Mouse (Mus musculus): Measurements from ENCODE around the gene Gsn. TPM values are rescaled to one million over a fixed set of nuclear protein-coding genes. Genes with fewer than 3 reads are reported as not detected.
A peak's percentile ranks its signal among the peaks of the same experiment; 100 is the strongest.

The Gsn gene
- polyA plus RNA-seq, 1 experiment from 2014 or later = 18.0 TPM

DNA sequence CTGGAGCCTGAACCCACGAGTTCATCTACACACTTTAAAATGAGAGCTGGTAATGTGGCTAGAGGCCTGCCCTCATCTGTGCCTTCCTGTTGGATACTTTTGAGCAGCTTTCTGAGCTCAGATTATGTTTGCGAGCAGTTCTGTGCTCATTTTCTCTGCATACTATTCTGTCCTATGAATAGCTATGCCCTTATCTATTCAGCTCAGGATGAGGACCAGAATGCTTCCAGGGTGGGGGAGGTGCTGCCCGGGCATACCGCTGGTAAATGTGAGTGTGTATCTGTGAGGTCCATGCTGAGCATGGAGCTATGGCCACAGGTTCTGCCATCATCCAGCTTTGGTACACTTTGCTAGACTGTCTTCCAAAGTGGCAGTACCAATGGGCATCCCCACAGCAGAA is 61.4 kb downstream of the Gsn start:
- Histone ChIP-seq H3K27ac (no peak overlapping the region), H3K27me3 (no peaks in the 10 kb centered on the region), H3K36me3 (no peaks in the 10 kb centered on the region), H3K4me2 (replicated peaks) (no peak overlapping the region), H3K9me3 (no peaks in the 10 kb centered on the region), H3K4me1 (replicated peaks) (peaks cover 6% of the 10 kb centered on the region; the same call in 1 of the 2 replicates), H3K4me3 (replicated peaks) (no peak overlapping the region), H3K9ac (replicated peaks) (no peak overlapping the region)
- ATAC-seq = no peak
- 85% methylated on average over 4 of the region's 4 CpGs for WGBS

DNA sequence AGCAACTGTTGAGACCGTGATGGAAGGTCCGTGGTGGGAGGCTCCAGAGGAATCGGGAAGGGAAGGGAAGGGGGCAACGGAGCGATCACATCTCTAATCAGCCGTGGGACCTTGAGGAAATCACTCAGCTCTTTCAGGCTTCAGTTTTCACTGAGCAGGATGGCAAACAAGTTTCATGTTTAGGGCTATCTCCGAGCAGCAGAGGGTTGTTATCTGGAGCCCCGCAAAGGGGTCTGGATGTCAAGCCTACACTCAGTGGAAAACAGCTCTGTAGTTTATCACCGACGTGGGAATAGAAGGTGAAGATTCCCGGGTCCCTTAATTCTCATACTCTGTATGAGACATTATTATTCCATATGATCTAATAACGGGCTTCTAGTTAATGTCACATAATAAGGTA is 62.2 kb downstream of the Gsn start:
- no peak for ATAC-seq
- peaks cover 9% of the 10 kb centered on the region; the same call in 1 of the 2 replicates for H3K4me1 ChIP-seq (replicated peaks)
- H3K4me3 ChIP-seq (replicated peaks) = no peak overlapping the region
- H3K27ac ChIP-seq = no peak overlapping the region
- no peaks in the 10 kb centered on the region for H3K36me3 ChIP-seq
- no peak overlapping the region for H3K9ac ChIP-seq (replicated peaks)
- H3K27me3 ChIP-seq = peaks cover 2% of the 10 kb centered on the region; the same call in 1 of the 2 replicates
- WGBS = 86% methylated on average over 12 of the region's 12 CpGs
- no peak overlapping the region for H3K4me2 ChIP-seq (replicated peaks)
- H3K9me3 ChIP-seq = no peaks in the 10 kb centered on the region

DNA sequence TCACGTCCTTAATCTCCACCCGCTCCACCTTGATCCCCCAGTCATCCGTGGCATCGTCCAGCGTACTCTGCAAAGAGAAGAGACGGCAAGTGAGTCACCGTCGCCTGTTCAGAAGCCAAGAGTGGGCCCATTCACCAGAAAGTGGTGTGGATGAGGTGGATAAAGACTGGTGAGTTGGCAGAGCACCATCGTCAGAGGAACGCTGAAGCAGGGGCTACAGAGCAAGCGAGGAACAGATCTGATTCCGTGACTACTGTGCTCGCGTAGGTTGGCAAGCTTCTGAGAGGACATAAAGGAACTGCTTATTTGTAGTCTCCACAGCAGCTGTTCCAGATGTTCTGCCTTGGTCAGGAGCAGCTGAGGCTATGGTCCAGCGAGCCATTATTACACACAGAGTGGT is 64.2 kb downstream of the Gsn start:
- H3K4me3 ChIP-seq (replicated peaks) = no peak overlapping the region
- peaks cover 9% of the 10 kb centered on the region; the same call in 1 of the 2 replicates for H3K4me1 ChIP-seq (replicated peaks)
- H3K36me3 ChIP-seq = no peaks in the 10 kb centered on the region
- no peak overlapping the region for H3K9ac ChIP-seq (replicated peaks)
- ATAC-seq = no peak
- no peak overlapping the region for H3K4me2 ChIP-seq (replicated peaks)
- H3K9me3 ChIP-seq = no peaks in the 10 kb centered on the region
- no peak overlapping the region for H3K27ac ChIP-seq
- H3K27me3 ChIP-seq = peaks cover 11% of the 10 kb centered on the region; the same call in 1 of the 2 replicates
- WGBS = 92% methylated on average over 15 of the region's 15 CpGs

DNA sequence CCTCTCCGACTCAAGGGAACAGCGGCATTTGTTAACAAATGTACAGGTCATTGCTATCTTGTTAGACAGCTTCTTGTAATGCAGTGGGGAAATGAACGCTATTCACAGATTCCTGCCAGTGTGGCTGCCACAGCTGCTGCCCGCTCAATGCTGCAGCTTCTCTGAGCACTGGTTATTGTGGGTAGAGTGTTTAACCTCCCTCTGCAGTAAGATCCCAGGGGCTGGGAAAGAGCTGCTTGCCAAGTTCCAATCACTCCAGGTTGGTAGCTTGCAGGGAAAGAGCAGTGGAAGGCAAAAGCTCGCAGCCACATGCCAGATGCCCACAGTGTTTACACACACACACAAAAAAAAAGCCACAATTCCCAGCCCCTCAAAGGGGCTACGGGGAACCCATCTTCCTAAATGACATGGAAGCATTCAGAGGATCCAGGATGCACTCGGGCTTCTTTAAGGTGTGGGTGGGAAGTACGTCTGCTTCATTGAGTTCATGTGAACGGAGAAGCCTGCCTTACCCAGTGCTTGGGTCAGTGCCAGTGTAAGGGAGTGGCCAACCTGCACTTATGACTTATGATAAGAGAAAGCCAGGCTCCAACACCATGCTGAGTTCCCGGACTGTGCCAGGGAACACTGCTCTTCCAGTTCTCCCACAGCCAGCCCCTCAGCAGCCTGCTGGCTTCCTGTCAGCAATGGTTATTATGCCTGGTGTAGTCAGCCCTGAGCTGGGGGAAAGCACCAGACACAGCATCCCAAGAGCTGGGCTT is 66.4 kb downstream of the Gsn start:
- no peak overlapping the region for H3K4me2 ChIP-seq (replicated peaks)
- H3K27ac ChIP-seq = peak overlapping the region; percentile 32; the same call in 1 of the 2 replicates
- peaks cover 16% of the 10 kb centered on the region for H3K4me1 ChIP-seq (replicated peaks)
- no peak overlapping the region for H3K9ac ChIP-seq (replicated peaks)
- peaks cover 24% of the 10 kb centered on the region for H3K27me3 ChIP-seq
- ATAC-seq = no peak
- H3K4me3 ChIP-seq (replicated peaks) = no peak overlapping the region
- WGBS = 72% methylated on average over 10 of the region's 10 CpGs
- no peaks in the 10 kb centered on the region for H3K36me3 ChIP-seq
- H3K9me3 ChIP-seq = no peaks in the 10 kb centered on the region

DNA sequence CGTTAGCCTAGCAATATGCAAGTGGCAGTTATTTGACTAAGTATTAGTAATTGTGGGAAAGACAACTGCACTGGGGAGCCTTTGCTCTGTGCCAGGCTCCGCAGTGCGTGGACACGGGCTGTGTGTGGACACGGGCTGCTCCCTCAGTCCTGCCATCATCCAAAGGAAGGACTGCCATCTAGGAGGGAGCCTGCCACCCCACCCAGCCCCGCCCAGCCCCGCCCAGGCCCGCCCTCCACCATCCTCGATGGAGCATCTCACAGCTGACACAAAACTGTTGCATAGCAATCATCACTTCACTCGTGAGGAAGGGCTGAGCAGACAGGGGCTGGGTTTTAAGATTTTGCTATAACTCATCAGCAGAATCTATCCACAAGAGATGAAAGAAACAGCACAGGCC is 69.8 kb downstream of the Gsn start:
- no peak overlapping the region for H3K4me3 ChIP-seq (replicated peaks)
- H3K4me2 ChIP-seq (replicated peaks) = no peak overlapping the region
- H3K27me3 ChIP-seq = peaks cover 34% of the 10 kb centered on the region
- H3K4me1 ChIP-seq (replicated peaks) = peaks cover 15% of the 10 kb centered on the region
- no peak overlapping the region for H3K9ac ChIP-seq (replicated peaks)
- no peak for ATAC-seq
- no peaks in the 10 kb centered on the region for H3K9me3 ChIP-seq
- 72% methylated on average over 10 of the region's 10 CpGs for WGBS
- H3K27ac ChIP-seq = no peak overlapping the region
- H3K36me3 ChIP-seq = no peaks in the 10 kb centered on the region

DNA sequence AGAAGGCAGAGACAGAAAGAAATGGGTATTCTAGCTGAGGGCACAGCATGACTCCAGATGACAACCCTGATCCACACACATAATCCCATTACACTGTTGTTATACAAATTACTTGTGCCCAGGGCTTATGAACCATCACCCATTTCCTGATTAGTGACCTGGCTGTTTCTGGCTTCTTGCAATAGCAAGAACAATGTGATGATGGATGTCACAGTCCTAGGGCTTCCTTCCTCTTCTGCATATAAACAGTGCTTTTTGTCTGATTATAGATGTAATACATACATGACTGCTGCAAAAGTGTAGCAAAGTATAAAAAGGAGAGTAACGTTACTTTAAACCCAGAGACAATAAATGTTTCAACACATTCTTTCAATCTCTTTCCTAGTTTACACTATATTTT is 70.8 kb downstream of the Gsn start:
- 46% methylated on average over 1 of the region's 1 CpGs for WGBS
- Histone ChIP-seq H3K27me3 (peaks cover 34% of the 10 kb centered on the region), H3K36me3 (no peaks in the 10 kb centered on the region), H3K9ac (replicated peaks) (no peak overlapping the region), H3K4me1 (replicated peaks) (peaks cover 15% of the 10 kb centered on the region), H3K4me3 (replicated peaks) (no peak overlapping the region), H3K9me3 (no peaks in the 10 kb centered on the region), H3K27ac (no peak overlapping the region), H3K4me2 (replicated peaks) (no peak overlapping the region)
- no peak for ATAC-seq

DNA sequence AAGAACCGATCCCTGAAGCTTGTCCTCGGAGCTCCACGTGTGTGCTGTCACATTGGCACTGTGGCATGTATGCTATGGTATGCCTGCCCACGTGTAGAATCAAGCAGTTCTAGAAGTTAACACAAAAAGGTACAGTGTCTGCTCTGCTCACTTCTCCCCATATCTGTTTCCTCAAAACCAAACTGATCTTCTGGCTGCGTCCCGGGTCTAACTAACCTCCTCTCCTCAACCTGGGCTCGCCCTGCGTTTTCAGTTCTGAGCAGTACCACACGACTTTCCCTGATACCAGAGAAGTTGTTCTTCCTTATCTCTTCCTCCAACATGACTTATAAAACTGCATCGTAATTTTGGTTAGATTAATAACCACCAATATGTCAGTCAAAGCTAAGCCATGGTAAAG is 71.4 kb downstream of the Gsn start:
- ATAC-seq = no peak
- Histone ChIP-seq H3K4me1 (replicated peaks) (peaks cover 11% of the 10 kb centered on the region), H3K4me3 (replicated peaks) (no peak overlapping the region), H3K27me3 (peaks cover 34% of the 10 kb centered on the region), H3K27ac (no peak overlapping the region), H3K36me3 (no peaks in the 10 kb centered on the region), H3K4me2 (replicated peaks) (no peak overlapping the region), H3K9me3 (no peaks in the 10 kb centered on the region), H3K9ac (replicated peaks) (no peak overlapping the region)
- 61% methylated on average over 10 of the region's 10 CpGs for WGBS

DNA sequence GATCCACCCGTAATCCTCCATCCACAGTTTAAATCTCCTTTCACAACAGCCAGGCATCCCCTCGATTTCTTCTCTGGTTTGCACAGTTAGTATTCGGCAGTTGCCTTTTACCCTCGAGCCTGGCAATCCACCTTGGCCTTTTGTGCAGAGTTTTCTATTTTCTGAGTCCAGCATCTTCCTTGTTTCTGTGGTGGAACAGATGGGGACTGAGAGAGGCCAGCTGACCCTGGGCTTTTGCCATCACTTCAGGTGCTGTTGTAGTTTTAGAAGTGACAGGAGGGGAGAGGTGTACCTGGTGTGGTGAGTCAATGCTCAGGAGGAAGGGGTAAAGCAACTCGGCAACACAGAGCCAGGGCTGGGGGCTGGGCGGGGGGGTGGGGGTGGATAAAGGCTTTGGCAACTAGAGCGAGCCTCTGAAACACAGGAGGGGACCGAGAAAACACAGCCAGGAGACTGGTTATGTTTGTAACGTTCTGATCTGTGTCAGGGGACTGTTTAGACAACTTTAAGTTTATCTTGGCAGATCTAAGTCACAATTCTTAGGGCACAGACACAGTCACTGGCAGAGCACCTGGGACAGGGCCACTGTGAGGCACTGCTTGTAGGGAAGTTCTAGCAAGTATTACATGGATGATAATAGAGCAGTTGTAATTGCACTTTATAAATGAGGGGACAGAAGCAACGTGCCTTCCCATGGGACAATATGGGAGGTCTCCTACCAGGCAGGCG is 72.0 kb downstream of the Gsn start:
- H3K4me2 ChIP-seq (replicated peaks) = no peak overlapping the region
- H3K4me1 ChIP-seq (replicated peaks) = peaks cover 8% of the 10 kb centered on the region
- H3K27me3 ChIP-seq = peaks cover 34% of the 10 kb centered on the region
- H3K4me3 ChIP-seq (replicated peaks) = no peak overlapping the region
- no peak overlapping the region for H3K9ac ChIP-seq (replicated peaks)
- H3K9me3 ChIP-seq = no peaks in the 10 kb centered on the region
- H3K36me3 ChIP-seq = no peaks in the 10 kb centered on the region
- WGBS = 31% methylated on average over 11 of the region's 11 CpGs
- ATAC-seq = no peak
- H3K27ac ChIP-seq = no peak overlapping the region

DNA sequence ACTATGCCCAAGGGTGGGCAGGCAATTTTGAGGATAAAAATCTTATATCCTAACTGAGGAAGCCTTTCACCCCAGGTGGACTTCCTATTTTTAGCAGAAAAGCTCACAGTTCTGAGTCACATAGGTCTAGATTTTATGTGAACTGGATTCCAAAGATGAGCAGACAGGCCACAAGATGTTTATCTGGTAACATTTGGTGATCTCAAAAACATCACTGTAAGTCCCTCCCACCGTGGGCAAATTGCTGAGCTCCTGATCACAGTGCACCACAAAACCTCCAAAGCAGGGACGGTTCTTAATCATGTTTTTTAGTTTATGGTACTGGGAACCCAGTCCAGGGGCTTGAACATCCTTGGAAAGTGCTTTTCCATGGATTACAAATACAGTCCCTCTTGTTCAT is 72.9 kb downstream of the Gsn start:
- Histone ChIP-seq H3K9ac (replicated peaks) (no peak overlapping the region), H3K9me3 (no peaks in the 10 kb centered on the region), H3K4me3 (replicated peaks) (no peak overlapping the region), H3K27ac (no peak overlapping the region), H3K27me3 (peaks cover 27% of the 10 kb centered on the region), H3K4me2 (replicated peaks) (no peak overlapping the region), H3K36me3 (no peaks in the 10 kb centered on the region), H3K4me1 (replicated peaks) (peaks cover 8% of the 10 kb centered on the region)
- ATAC-seq = no peak
- 89% methylated on average over 2 of the region's 2 CpGs for WGBS

DNA sequence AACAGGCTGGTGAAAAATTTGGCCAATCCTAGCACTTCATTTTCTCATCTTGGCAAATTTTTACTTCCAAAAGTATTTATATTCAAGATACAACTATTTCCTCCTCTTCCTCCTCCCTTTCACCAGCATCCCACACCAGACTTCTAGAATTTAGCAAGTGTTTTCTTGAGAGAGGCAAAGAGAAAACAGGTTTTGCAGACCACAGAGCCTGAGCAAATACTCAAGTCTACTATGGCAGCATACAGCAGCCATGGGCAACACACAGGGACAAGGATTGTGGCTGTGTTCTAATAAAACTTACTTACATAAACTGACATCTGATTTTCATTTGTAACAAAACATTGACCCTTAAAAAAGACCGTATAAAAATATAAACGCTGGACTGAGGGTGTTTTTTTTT is 75.0 kb downstream of the Gsn start:
- H3K4me1 ChIP-seq (replicated peaks) = peaks cover 18% of the 10 kb centered on the region
- 78% methylated on average over 2 of the region's 2 CpGs for WGBS
- no peak for ATAC-seq
- H3K9me3 ChIP-seq = no peaks in the 10 kb centered on the region
- H3K4me2 ChIP-seq (replicated peaks) = no peak overlapping the region
- H3K27ac ChIP-seq = no peak overlapping the region
- H3K4me3 ChIP-seq (replicated peaks) = no peak overlapping the region
- no peaks in the 10 kb centered on the region for H3K36me3 ChIP-seq
- H3K27me3 ChIP-seq = peaks cover 15% of the 10 kb centered on the region
- no peak overlapping the region for H3K9ac ChIP-seq (replicated peaks)

DNA sequence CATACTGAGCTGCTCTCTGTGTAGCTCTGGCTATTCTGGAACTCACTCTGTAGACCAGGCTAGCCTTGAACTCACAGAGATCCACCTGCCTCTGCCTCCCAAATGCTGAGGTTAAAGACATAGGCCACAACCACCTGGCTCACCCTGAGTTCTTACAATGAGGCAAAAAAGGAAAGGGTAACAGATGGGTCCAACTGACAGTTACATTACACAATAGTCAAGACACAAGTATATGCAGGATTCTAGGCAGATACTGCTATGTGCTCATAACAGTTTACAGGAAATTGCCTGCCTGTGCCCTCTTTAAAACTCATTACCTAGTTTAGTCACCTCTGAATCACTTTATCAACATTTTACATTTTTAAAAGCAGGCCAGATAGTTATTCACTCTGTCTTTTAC is 77.5 kb downstream of the Gsn start:
- no peaks in the 10 kb centered on the region for H3K9me3 ChIP-seq
- ATAC-seq = no peak
- peaks cover 4% of the 10 kb centered on the region; the same call in 1 of the 2 replicates for H3K27me3 ChIP-seq

DNA sequence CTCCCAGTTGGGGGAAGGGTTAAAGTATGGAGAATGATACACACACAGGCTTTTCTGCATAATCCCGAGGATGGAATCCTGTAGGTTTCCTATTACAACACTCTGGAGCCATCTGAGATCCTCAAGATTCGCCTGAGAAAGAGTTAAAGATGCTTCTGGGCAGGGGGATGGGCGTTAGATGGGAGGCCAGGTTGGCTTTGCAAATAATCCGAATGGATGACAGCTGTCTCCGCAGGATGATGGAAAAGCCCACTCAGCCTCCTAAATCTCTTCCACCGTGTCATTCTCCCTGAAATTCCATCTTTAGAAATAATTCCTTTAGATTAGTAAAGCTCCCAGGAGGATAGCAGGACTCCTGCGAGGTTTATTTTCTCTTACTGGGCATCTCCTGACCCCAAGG is 79.4 kb downstream of the Gsn start:
- peak overlapping the region; percentile 76; the same call in 1 of the 2 replicates for H3K9ac ChIP-seq (replicated peaks)

More for the DNA sequence above, 77.5 kb downstream of the Gsn start:
- Histone ChIP-seq H3K36me3 (no peaks in the 10 kb centered on the region), H3K9ac (replicated peaks) (no peak overlapping the region), H3K4me3 (replicated peaks) (no peak overlapping the region), H3K4me2 (replicated peaks) (no peak overlapping the region), H3K27ac (no peak overlapping the region), H3K4me1 (replicated peaks) (peaks cover 20% of the 10 kb centered on the region)

More for the DNA sequence above, 79.4 kb downstream of the Gsn start:
- peak overlapping the region; percentile 98 for H3K4me2 ChIP-seq (replicated peaks)
- 2% methylated on average over 7 of the region's 7 CpGs for WGBS
- H3K4me3 ChIP-seq (replicated peaks) = peak overlapping the region; percentile 74
- H3K27ac ChIP-seq = no peak overlapping the region
- peaks cover 20% of the 10 kb centered on the region for H3K4me1 ChIP-seq (replicated peaks)
- no peak for ATAC-seq
- H3K27me3 ChIP-seq = no peaks in the 10 kb centered on the region; the same call in 1 of the 2 replicates
- no peaks in the 10 kb centered on the region for H3K36me3 ChIP-seq
- no peaks in the 10 kb centered on the region for H3K9me3 ChIP-seq

Data from midbrain, embryonic 13.5 days (tissue).